Mouse (Mus musculus): ENCODE measurements around the gene Dynlt1c.
"Not testable (repeated sequence)": the region's sequence is repeated elsewhere in the genome, so short reads cannot be mapped to it uniquely, and the experiment has no call there.

Dynlt1c gene

DNA sequence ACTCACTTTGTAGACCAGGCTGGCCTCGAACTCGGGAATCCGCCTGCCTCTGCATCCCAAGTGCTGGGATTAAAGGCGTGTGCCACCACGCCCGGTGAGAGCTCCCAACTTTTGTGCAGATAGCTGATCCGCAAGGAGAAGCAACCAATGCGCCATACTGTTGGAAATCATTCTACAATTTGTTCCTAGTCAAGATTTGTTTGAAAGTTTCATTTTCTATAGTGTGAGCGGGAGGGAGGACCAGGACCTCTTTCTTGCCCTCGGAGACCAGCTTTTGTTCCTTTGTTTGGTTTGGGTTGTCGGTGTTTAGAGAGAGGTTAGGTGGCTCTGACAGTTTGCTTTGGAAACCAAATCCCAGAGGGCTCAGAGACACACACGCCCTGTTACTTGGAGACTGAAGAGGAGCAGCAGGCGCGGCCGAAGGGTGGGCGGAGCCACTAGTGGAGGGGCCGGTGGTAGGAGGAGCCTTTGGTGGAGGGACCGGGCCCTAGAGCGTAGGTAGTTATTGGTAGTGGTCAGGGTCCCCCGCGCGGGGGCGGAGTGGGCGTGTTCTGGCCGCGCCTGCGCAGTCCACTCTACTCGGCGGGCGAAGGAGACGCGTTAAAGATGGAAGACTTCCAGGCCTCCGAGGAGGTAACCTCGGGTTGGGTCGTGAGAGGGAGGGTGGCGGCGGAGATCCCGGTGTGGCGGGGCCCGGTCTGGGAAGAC, at the start of gene Dynlt1c:
TSS of gene Dynlt1c (plus strand) at position 468 of the 708 bp plus-strand sequence.
- DNase-seq: peak; percentile 50

DNA sequence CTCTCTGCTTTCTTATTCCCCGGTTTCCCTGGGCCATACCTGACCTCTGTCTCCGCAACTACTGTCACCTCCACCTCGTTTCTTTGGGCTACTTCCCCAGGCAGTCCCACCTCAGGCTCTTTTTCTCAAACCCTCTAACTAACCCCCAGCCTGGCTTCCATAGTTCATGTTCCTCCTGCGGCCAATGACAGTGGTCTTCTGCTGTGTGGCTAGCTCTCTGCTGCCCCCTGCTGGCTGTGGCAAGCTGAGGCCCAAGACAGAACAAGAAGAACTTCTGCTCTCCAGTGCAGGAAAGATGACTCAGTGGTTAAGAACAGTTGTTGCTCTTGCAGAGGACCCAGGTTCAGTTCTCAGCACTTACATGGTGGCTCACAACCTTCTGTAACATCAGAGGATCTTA, 47.7 kb upstream of the Dynlt1c start:
- not testable (repeated sequence) for DNase-seq

DNA sequence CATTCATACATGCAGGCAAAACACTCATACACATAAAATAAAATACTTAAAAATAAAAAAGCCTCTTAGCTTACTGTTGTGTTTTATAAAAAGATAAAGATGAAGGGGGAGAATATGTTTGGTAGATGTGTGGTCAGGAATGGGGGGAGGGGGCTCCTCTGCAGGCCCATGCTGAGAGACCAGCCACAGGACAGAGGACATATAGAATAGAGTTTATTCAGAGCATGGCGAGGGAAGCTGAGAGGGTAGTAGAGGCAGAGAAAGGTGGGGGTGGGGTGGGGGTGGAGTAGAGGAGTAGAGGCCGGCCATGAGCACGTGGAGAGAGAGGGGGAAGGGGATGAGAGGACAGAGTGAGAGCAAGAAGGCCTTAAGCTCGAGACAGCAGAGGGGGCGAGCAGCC, 47.2 kb upstream of the Dynlt1c start:
- DNase-seq: not testable (repeated sequence)

DNA sequence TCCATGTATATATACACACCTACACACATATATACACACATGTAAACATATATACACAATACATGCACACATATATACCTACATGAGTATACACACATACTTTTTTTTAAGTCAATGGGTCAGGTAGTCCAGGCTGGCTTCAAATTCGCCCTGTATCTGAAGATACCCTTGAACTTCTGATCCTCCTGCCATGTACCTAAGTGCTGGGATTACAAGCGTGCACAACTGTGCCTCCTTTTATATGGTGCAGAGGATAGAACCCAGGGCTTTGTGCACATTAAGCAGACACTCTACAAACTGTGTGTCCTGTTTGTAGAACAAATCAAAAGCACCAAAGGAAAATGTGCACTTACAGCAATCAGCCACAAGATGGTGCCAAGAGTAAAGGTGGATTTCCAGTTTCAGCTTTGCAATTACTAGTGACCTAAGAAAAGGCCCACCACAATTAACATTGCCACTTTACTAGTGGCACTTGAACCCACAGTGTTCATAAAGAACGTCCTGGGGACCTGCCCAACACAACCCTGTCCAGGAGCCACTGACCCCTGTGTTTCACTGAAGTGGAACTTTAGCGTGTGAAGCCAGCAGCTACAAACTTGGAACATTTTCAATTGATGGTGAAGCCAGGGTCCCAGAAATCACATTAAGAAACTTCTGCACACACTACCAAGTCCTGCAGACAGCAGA, 41.9 kb upstream of the Dynlt1c start:
- DNase-seq: not testable (repeated sequence)

DNA sequence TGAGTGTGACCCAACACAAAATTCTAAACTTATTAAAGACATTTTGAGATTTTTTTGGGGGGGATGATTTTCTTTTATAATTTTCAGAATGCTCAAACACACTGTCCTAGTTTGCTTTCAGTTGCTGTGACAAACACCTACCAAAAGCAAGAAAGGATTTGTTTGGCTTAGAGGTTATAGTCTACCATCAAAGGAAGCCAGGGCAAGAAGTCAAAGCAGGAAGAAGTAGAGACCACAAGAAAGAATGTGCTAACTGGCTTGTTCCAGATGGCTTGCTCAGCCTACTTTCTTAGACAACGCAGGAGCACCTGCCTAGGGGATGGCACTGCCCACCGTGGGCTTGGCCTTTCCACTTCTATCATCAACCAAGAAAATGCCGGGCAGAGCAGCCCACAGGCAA, 36.6 kb upstream of the Dynlt1c start:
- not testable (repeated sequence) for DNase-seq

GRCm38 (mm10) chr17:6567908-6568307, 33.6 kb upstream of the Dynlt1c start:
- DNase-seq: not testable (repeated sequence)

DNA sequence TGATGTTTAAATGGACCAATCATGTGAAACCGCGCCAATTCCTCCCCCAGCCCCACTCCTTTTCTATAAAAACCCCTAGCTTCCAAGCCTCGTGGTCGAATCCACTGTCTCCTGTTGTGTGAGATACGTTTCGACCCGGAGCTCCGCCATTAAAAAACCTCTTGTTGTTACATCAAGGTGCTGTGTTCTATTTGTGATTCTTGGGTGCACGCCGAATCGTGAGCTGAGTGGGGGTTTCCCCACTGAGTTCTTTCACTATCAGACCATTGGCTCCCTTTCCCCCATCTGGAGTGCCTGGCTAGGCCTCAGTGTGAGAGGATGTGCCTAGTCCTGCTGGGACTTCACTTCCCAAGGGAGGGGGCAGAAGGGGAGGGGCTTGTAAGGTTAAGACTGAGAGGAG, 30.2 kb upstream of the Dynlt1c start:
- DNase-seq: not testable (repeated sequence)

GRCm38 (mm10) chr17:6572202-6572601, 29.3 kb upstream of the Dynlt1c start:
- not testable (repeated sequence) for DNase-seq

GRCm38 (mm10) chr17:6575376-6575775, 26.1 kb upstream of the Dynlt1c start:
- not testable (repeated sequence) for DNase-seq

DNA sequence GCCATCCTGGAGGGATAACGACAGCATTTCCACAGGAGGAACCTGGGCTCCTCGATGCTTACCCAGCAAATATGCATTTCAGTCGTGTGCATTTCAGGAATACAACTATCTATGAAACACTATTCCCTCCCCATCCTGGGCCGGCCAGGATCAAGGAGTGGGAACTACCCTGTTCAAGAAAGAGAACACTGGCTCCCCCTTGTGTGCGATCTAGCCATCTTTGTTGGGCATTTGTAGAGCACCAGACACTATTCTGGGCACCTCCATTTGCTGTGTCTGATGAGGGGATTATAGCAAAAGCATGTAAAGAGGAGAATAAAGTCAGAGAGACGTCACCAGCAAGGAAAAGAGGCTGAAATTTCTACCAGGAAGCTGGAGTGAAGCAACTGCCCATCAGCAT, 12.8 kb upstream of the Dynlt1c start:
- DNase-seq: not testable (repeated sequence)

DNA sequence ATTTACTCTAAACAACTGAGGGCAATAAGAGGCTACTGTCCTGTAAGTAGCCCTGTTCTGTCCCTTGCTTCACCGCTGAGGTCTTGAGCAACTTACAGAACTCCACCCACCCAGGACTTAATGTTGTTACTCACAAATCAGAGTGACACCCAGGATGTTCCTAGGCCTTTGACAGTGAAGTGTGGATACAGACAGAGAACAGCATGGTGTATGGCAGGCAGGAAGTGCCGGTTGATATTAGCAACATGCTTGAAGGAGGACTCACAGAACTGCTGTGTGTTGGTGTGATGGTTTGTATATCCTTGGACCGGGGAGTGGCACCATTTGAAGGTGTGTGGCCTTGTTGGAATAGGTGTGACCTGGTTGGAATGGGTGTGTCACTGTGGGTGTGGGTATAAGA, 9.4 kb upstream of the Dynlt1c start:
- DNase-seq: not testable (repeated sequence)

DNA sequence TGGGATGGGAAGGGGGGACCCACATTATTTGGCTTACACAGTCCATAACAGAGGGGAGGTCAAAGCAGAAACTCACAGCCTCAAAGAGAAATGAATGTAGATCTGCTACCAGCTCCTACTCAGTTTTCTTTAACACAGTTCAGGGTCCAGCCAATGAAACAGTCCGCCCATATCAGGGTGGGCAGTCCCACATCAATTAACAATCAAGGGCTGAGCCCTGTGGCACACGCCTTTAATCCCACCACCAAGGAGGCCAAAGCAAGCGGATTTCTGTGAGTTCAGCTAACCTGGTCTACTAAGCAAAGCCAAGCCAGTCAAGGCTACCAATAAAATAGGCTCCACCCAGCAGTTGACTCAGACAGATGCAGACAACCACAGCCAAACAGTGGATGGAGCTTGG, 7.6 kb upstream of the Dynlt1c start:
- DNase-seq: not testable (repeated sequence)

GRCm38 (mm10) chr17:6595776-6596497, 5.5 kb upstream of the Dynlt1c start:
- DNase-seq: not testable (repeated sequence)

- not testable (repeated sequence) for DNase-seq
These were observed 3.1 kb upstream of the Dynlt1c start for GRCm38 (mm10) chr17:6598356-6598755.

GRCm38 (mm10) chr17:6600216-6600911, 1.1 kb upstream of the Dynlt1c start:
- DNase-seq: peak; percentile 18

GRCm38 (mm10) chr17:6602205-6602604, 734 bp downstream of the Dynlt1c start:
- DNase-seq: not testable (repeated sequence)

DNA sequence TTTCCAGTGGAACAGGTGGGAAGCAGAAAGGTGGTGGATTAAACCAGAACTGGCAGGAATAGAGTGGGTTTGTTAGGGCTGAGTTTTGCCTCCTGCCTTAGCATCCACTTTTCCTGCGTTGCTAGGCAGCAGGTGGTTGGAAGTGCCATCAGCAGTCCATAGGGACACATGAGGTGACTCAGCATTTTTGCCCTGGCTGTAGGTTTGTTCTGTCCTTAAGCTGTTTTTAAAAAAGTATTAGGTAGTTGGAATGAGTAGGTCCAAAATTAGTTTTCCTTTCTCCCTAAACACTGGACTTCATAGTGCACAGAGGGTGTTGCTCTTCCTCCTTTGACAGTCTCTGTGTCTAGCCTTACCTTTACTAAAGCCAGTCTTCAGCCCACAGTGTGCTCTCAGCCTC, 3.9 kb downstream of the Dynlt1c start:
- not testable (repeated sequence) for DNase-seq

- not testable (repeated sequence) for DNase-seq
These were observed 12.1 kb downstream of the Dynlt1c start for GRCm38 (mm10) chr17:6613524-6613923.

DNA sequence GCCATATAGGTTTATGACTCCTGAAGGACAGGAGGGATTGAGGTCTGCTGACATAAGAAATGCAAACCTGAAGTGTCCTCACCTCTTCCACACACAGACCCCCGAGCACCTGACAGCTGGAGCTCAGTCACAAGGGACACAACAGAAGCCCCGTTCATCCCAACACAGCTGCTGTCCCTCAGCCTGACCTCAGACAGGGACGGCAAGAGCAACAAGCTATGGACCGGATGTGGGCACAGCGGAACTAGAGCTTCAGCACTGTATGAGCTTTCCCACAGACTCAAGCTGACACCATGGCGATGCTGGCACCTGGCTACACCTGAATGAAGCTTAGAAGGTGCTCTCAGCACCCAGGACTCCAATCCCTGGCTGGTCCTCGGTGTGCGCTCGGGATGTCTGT, 12.8 kb downstream of the Dynlt1c start:
- DNase-seq: not testable (repeated sequence)

DNA sequence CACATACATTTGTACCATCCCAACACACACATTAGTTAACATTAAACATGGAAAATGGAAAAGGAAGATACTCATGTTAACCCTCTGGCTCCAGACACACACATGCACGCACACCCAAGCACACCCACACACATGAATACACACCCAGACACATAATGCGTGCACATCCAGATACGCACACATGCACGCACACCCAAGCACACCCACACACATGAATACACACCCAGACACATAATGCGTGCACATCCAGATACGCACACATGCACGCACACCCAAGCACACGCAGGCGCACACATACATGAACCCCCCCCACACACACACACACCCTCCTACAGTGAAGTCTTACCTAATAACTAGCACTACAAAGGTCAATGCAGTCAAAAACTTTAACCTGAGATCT, 15.3 kb downstream of the Dynlt1c start:
- DNase-seq: not testable (repeated sequence)

GRCm38 (mm10) chr17:6617689-6618400, 16.4 kb downstream of the Dynlt1c start:
- DNase-seq: not testable (repeated sequence)

- DNase-seq: not testable (repeated sequence)
These were observed 17.8 kb downstream of the Dynlt1c start for GRCm38 (mm10) chr17:6619271-6619670.
